Mouse (Mus musculus) neural tube, embryonic 12.5 days (tissue): ENCODE results near the gene Myo1e. TPM values are rescaled to one million over a fixed set of nuclear protein-coding genes. Genes with fewer than 3 reads are reported as not detected.

ENCODE experiments used
- ATAC-seq: fragments of 200-750 bp; cut with Nextera tagmentation; 2 replicates; pipeline ENCODE4 v1.8.0; 2017; ENCODE audit warnings: low read depth, mild to moderate bottlenecking, moderate TSS enrichment, moderate library complexity; ENCODE audit not compliant: low FRiP score
- H3K27ac ChIP-seq: fragments of 300-500 bp; sonication (generic); 2 replicates; pipeline ENCODE4 v1.5.1; 2016
- H3K27me3 ChIP-seq: fragments of 300-500 bp; sonication (generic); replicated peaks from 2 replicates; pipeline ENCODE4 v1.6.1; 2016; ENCODE audit warnings: mild to moderate bottlenecking
- H3K36me3 ChIP-seq: fragments of 300-500 bp; sonication (generic); 2 replicates; pipeline ENCODE4 v1.6.1; 2016; ENCODE audit warnings: mild to moderate bottlenecking
- H3K4me1 ChIP-seq: fragments of 300-500 bp; sonication (generic); 2 replicates; pipeline ENCODE4 v1.6.1; 2016
- H3K4me2 ChIP-seq: fragments of 300-500 bp; sonication (generic); replicated peaks from 2 replicates; pipeline ENCODE4 v1.6.1; 2016; ENCODE audit warnings: mild to moderate bottlenecking
- H3K4me3 ChIP-seq: fragments of 300-500 bp; sonication (generic); 2 replicates; pipeline ENCODE4 v1.5.1; 2016
- H3K9ac ChIP-seq: fragments of 300-500 bp; sonication (generic); 2 replicates; pipeline ENCODE4 v1.6.1; 2016; ENCODE audit warnings: mild to moderate bottlenecking
- H3K9me3 ChIP-seq: fragments of 300-500 bp; sonication (generic); 2 replicates; pipeline ENCODE4 v1.6.1; 2016; ENCODE audit warnings: mild to moderate bottlenecking
- WGBS: fragments of 180-500 bp; shearing (Covaris S2); methylation state at CpG from one replicate; pipeline ENCODE4 v1.1.7; 2016; 5-methylcytosine and 5-hydroxymethylcytosine counted together
- polyA plus RNA-seq: library from polyadenylated mRNA; unstranded; fragments of >200 nt; fragmentation: Nextera tagmentation; extraction: Ambion mirVana; gene quantifications from 2 replicates; pipeline ENCODE4 v1.2.1, GENCODE M21; 2016

Gene Myo1e
- polyA plus RNA-seq, 1 experiment from 2014 or later = 11.3 TPM

DNA sequence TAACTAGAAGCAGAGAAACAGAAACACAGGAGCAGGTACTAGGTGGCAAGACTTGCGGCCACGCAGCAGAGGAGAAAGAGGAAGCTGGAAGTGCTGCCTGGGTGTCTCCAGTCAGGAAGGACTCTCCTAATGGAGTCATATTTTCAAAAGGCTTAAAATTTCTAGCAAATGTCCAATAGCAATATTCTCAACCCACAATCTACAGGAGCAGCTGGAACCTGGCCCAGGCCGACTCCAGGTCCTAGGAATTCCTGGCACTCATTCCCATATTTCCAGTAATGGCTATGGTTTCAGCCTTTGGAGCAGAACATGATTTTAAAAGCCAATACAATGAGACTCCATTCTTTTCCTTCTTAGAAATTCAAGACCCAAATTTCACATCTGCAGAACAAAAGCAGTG is 182.4 kb downstream of the Myo1e start:
- no peak overlapping the region for H3K4me2 ChIP-seq
- no peak for ATAC-seq
- H3K4me1 ChIP-seq = no peaks in the 10 kb centered on the region; the same call in 1 of the 2 replicates
- H3K27me3 ChIP-seq = no peaks in the 10 kb centered on the region
- no peak overlapping the region for H3K27ac ChIP-seq
- H3K36me3 ChIP-seq = no peaks in the 10 kb centered on the region
- no peaks in the 10 kb centered on the region for H3K9me3 ChIP-seq
- 89% methylated on average over 3 of the region's 3 CpGs for WGBS
- no peak overlapping the region for H3K4me3 ChIP-seq
- H3K9ac ChIP-seq = no peak overlapping the region

DNA sequence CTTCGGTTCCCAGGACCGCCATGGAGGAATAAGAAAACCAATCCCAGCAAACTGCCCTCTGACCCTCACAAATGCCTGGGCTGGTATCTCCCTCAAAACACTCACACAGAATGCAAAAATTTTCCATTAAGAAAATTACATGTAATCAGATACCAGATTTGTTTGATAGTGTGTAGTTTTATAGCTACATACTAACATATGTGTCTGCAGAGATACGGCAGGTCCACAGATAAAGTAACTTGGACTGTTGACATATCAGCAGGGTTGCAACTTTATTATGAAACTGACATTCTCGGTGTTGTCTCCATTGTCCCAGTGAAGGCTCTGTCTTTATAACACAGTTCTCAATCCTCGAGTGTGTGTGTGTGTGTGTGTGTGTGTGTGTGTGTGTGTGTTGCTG is 183.9 kb downstream of the Myo1e start:
- Histone ChIP-seq H3K4me1 (no peaks in the 10 kb centered on the region; the same call in 1 of the 2 replicates), H3K9ac (no peak overlapping the region), H3K27ac (no peak overlapping the region), H3K27me3 (no peaks in the 10 kb centered on the region), H3K9me3 (no peaks in the 10 kb centered on the region), H3K4me3 (no peak overlapping the region), H3K4me2 (no peak overlapping the region), H3K36me3 (0 out of 2 replicates have a peak, but pooled peaks cover 4% of the 10 kb centered on the region)
- ATAC-seq = no peak
- WGBS = 91% methylated on average over 5 of the region's 5 CpGs

DNA sequence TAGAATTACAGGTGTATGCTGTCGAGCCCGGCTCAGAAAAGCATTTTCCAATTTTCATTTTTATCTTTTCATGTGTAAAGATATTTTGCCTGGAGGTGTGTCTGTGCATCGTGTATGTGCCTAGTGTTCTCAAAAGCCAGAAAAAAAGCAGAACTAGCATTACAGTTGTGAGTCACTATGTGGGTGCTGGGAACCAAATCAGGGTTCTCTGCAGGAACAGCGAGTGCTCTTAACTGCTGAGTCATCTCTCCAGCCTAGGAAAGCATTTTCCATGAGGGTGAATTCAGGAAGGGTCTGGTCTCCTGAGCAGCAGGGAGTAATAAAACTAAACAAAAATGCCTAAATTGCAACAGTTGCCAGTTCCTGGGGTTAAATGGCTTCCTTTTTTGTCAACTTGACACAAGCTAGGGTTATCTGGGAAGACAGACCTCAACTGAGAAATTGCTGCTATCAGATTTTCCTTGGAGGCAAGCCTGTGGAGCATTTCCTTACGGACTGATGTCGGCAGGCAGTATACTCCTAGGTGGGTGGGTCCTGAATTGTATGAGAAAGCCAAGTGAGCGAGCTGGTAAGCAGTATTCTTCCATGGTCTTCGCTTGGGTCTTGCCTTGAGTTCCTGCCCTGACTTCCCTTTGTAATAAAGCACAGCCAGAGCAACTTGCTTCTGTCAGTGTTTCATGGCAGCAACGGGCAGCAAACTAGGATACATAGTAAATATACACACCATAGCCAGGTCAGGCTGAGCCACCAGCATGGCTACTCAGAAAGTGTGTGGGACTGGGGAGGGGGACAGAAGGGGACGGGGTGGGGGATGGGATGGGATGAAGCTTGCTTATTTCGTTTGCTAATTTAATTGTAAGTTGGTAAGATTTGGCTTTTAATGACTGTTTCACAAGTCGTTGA is 184.8 kb downstream of the Myo1e start:
- Histone ChIP-seq H3K9me3 (no peaks in the 10 kb centered on the region), H3K4me2 (no peak overlapping the region), H3K9ac (no peak overlapping the region), H3K27ac (no peak overlapping the region), H3K4me1 (no peaks in the 10 kb centered on the region; the same call in 1 of the 2 replicates), H3K27me3 (no peaks in the 10 kb centered on the region), H3K4me3 (no peak overlapping the region), H3K36me3 (0 out of 2 replicates have a peak, but pooled peaks cover 7% of the 10 kb centered on the region)
- no peak for ATAC-seq
- 77% methylated on average over 12 of the region's 12 CpGs for WGBS

DNA sequence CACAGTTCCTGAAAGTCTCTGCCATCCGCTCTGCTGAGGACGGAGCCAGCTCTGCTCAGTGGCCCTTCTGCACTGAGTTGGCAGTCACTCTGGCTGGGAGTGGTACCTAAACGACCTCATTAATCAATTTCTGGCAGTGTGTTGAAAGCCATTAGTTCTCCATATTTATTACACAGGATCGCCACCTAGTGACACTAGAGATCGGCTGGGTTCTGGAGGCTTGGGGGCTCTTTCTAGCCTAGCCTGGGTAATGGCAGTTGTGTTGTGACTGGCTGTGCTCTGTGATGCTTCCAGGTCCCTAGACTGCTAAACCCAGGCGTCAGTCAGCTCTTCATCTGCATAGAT is 185.4 kb downstream of the Myo1e start:
- 23% methylated on average over 6 of the region's 6 CpGs for WGBS
- Histone ChIP-seq H3K4me2 (no peak overlapping the region), H3K9me3 (no peaks in the 10 kb centered on the region), H3K9ac (no peak overlapping the region), H3K36me3 (0 out of 2 replicates have a peak, but pooled peaks cover 7% of the 10 kb centered on the region), H3K4me3 (no peak overlapping the region), H3K27me3 (no peaks in the 10 kb centered on the region), H3K4me1 (no peaks in the 10 kb centered on the region; the same call in 1 of the 2 replicates), H3K27ac (no peak overlapping the region)
- 0 out of 2 replicates have a peak, but pooled peaks have one; percentile 41 for ATAC-seq

DNA sequence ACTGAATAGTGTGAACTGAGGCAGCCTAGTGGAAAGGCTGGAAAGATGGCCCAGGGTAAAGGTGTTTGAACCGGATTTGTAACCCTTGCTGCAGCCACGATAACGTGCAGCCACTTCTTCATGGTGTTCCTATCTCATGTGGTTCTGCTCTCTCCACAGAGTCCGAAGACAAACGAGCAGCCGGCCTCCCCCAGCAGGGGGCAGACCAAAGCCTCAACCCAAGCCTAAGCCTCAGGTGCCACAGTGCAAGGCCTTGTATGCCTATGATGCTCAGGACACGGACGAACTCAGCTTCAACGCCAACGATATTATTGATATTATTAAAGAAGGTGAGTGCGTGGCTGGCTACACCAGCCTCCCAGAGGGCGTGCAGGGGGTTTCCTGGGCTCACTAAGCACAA is 188.5 kb downstream of the Myo1e start:
- H3K27ac ChIP-seq = no peak overlapping the region
- no peak overlapping the region for H3K4me3 ChIP-seq
- 89% methylated on average over 12 of the region's 12 CpGs for WGBS
- no peaks in the 10 kb centered on the region for H3K9me3 ChIP-seq
- H3K4me1 ChIP-seq = no peaks in the 10 kb centered on the region; the same call in 1 of the 2 replicates
- H3K9ac ChIP-seq = no peak overlapping the region
- H3K36me3 ChIP-seq = peaks cover 10% of the 10 kb centered on the region; the same call in 1 of the 2 replicates
- H3K27me3 ChIP-seq = no peaks in the 10 kb centered on the region
- no peak overlapping the region for H3K4me2 ChIP-seq
- ATAC-seq = no peak

DNA sequence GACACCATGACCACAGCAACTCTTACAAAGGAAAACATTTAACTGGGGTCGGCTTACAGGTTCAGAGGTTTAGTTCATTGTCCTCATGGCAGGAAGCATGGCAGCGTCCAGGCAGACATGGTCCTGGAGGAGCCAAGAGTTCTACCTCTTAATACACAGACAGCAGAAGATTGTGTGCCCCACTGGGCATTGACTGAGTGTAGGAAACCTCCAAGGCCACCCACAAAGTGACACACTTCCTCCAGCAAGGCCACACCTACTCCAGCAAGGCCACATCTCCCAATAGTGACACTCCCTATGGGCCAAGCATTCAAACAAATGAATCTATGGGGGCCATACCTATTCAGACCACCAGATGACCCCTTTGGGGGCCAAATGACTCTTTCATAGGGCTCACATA is 188.9 kb downstream of the Myo1e start:
- H3K27me3 ChIP-seq = no peaks in the 10 kb centered on the region
- no peak overlapping the region for H3K27ac ChIP-seq
- peaks cover 10% of the 10 kb centered on the region; the same call in 1 of the 2 replicates for H3K36me3 ChIP-seq
- H3K9me3 ChIP-seq = no peaks in the 10 kb centered on the region
- H3K4me2 ChIP-seq = no peak overlapping the region
- WGBS = 95% methylated on average over 2 of the region's 2 CpGs
- no peak overlapping the region for H3K9ac ChIP-seq
- H3K4me1 ChIP-seq = no peaks in the 10 kb centered on the region; the same call in 1 of the 2 replicates
- no peak overlapping the region for H3K4me3 ChIP-seq
- ATAC-seq = no peak

DNA sequence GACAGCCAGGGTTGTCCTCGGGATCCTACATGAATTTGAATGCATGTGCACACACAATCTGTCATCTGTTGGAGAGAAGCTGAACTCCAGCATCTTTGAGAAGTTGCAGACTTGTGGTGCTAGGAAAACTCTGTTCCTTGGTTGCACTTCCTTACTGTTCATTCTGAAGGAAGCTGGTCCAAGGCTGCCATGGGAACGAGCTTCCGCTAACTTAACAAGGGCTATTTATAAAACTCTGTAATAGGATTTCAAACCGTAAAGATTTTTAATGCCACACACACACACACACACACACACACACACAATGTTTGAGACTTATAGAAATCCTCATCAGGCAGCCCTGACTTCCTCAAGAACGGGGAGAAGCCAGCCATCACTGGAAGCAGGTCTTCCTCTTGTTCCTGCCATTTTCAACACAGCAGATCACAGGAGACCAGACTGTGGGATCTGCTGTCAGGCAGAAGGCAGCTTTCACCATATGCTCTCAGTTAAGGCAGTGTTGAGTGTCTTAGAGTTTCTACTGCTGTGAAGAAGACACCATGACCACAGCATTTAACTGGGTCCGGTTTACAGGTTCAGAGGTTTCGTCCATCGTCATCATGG is 194.9 kb downstream of the Myo1e start:
- Histone ChIP-seq H3K4me1 (no peaks in the 10 kb centered on the region), H3K36me3 (peaks cover 8% of the 10 kb centered on the region; the same call in 1 of the 2 replicates), H3K4me3 (no peak overlapping the region), H3K27me3 (no peaks in the 10 kb centered on the region), H3K9me3 (no peaks in the 10 kb centered on the region), H3K27ac (no peak overlapping the region), H3K4me2 (no peak overlapping the region), H3K9ac (no peak overlapping the region)
- WGBS = 91% methylated on average over 8 of the region's 8 CpGs
- ATAC-seq = no peak

DNA sequence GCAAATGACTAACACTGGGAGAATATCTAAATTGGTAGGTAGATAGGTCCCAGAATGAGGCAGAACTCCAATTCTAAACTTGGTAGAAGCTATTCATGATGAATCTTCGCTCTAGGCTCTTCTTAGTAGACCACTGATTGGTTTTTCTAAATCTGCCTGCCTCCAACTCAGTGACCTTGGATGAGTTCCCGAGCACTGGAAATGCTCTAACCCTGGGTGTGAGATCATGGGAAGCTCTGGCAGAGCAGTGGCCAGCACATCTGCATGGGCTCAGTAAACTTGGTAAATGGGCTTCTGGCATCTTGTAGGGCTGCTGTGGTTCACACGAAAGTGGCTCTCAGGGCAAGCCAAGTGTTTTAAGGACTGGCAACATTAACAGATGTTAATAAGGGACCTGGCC is 199.4 kb downstream of the Myo1e start:
- Histone ChIP-seq H3K4me1 (no peaks in the 10 kb centered on the region), H3K27ac (no peak overlapping the region), H3K27me3 (no peaks in the 10 kb centered on the region), H3K36me3 (peaks cover 46% of the 10 kb centered on the region), H3K9me3 (no peaks in the 10 kb centered on the region), H3K9ac (no peak overlapping the region), H3K4me3 (no peak overlapping the region), H3K4me2 (no peak overlapping the region)
- no peak for ATAC-seq
- WGBS = 90% methylated on average over 3 of the region's 3 CpGs

DNA sequence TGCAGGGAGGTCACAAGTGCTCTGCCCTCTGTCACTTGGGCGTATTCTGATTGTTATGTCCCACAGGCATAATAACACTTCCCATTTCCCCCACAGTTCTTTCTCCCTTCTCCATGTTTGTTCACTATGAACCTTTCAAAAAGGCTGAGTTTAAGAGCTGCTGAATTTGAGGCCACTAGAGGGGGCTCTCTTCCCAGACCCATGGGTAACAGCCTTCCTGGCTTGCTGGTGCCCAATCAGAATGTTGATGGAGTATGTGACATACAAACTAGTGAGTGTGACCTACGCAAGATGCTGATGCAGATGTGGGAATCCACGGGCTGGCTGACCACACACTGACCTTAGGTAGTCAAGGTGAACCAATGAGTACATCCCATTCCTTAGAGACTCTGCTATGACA is 201.6 kb downstream of the Myo1e start:
- Histone ChIP-seq H3K36me3 (peaks cover 67% of the 10 kb centered on the region), H3K9ac (no peak overlapping the region), H3K27ac (no peak overlapping the region), H3K27me3 (no peaks in the 10 kb centered on the region), H3K4me2 (no peak overlapping the region), H3K9me3 (no peaks in the 10 kb centered on the region), H3K4me3 (no peak overlapping the region), H3K4me1 (no peaks in the 10 kb centered on the region)
- no peak for ATAC-seq
- WGBS = 92% methylated on average over 3 of the region's 3 CpGs

DNA sequence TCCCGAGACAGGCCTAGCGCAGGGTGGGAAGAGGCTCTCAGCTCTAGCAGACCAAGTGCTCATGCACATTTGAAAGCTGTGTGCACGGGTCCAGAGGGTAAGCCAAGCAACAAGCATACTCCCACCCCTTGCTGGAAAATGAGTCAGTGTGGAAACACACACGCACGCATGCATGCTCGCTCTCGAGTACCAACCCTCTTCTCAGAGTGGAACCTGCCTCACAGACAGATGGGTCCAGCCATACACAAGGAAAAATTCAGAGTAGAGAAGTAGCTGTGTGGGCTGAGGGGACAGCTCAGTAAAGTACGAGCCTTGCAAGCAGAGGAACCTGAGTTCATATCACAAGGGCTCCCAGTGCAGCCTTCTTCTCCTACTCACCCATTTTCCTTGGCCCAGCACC is 202.6 kb downstream of the Myo1e start:
- no peak for ATAC-seq
- Histone ChIP-seq H3K27me3 (no peaks in the 10 kb centered on the region), H3K4me1 (no peaks in the 10 kb centered on the region), H3K4me2 (no peak overlapping the region), H3K9ac (no peak overlapping the region), H3K4me3 (no peak overlapping the region), H3K36me3 (peaks cover 75% of the 10 kb centered on the region), H3K27ac (no peak overlapping the region), H3K9me3 (no peaks in the 10 kb centered on the region)
- WGBS = 95% methylated on average over 8 of the region's 8 CpGs

DNA sequence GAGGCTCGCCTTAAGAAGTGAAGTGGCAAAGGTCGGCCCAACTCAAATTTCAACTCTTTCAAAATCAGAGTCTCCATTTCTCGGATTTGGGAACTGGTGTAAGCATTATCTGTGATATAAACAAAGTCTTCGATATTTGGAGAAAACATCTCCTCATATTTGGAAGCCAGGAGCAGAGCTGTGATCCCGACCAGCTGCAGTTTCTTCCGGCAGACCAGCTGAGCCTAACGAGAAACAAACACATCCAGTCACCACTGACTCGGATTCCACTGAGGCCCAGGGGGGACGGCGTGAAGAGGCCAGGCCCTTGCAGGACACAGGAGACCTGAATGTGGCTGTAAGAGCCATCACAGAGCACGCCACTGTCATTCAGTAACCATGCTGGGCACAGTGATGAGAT is 203.5 kb downstream of the Myo1e start:
- Histone ChIP-seq H3K4me2 (no peak overlapping the region), H3K4me3 (no peak overlapping the region), H3K9ac (no peak overlapping the region), H3K27me3 (no peaks in the 10 kb centered on the region), H3K27ac (no peak overlapping the region), H3K36me3 (peaks cover 76% of the 10 kb centered on the region), H3K4me1 (no peaks in the 10 kb centered on the region), H3K9me3 (no peaks in the 10 kb centered on the region)
- WGBS = 89% methylated on average over 11 of the region's 11 CpGs
- no peak for ATAC-seq

DNA sequence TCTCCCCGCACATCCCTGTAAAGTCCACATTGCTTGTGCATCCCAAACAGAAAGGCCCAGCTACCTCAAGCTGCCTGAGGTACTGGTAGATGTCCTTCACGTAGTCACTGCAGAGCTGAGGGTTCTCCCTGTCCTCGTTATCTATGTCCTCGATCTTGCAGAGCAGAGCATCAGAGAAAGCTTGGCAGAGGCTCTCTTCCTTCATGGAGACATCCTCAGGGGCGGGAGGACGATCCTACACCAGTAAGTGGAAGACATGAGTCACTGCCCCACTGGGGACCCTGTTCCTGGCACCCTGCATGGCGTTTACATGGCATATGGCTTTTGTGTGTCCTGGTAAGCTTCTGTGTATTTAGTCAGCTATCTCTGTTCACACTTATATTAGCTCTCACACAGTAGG is 205.9 kb downstream of the Myo1e start:
- H3K36me3 ChIP-seq = peaks cover 81% of the 10 kb centered on the region
- H3K4me1 ChIP-seq = no peaks in the 10 kb centered on the region
- WGBS = 94% methylated on average over 7 of the region's 7 CpGs

More for the DNA sequence above, 205.9 kb downstream of the Myo1e start:
- no peak overlapping the region for H3K4me3 ChIP-seq
- no peaks in the 10 kb centered on the region for H3K9me3 ChIP-seq
- no peak overlapping the region for H3K27ac ChIP-seq
- no peak overlapping the region for H3K9ac ChIP-seq
- H3K27me3 ChIP-seq = no peaks in the 10 kb centered on the region
- no peak overlapping the region for H3K4me2 ChIP-seq
- no peak for ATAC-seq
